Mouse (Mus musculus) mature B cell (primary cell): ENCODE measurements around the gene Adgrb3.
"Not testable (repeated sequence)": the region's sequence is repeated elsewhere in the genome, so short reads cannot be mapped to it uniquely, and the experiment has no call there.

Experiments
- in situ Hi-C: fragments of 300-500 bp; cut with MboI; formaldehyde crosslinking; loops from 2 replicates; pipeline ENCODE4 v1.14.3; 2019

The Adgrb3 gene

DNA sequence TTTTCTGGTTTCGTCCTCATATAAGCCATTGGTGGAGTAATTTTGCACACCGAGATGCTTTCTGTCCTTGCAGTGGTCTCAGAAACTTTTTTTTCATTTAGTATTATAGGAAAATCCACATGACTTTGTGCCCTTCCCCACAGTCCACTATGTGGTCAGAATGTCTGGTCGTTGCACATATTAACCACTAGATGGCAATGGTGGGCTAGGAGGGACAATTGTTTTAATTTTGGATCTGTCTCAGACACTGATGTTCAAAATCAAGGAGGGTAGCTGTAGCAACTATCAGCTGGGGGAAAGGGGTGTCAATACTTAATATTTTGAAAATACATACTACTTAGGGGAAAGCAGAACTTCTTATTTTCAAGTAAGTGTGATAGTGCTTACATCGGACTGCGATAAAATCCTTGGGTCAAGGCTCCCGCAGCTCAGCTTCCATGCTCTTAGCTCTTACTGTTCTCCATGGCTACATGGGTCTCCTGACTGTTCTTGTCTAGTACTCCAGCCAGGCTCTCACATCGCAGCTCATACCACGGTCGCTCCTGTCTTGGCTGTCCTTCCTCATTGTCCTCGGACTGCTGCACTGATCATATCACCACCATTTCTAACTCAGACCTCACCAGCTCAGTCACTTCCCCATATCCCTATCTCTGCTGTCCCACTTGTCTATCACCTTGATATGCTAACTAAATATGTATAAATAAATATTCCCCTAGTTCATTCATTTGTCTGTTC lies 319.0 kb downstream of the Adgrb3 start:
- in situ Hi-C loops = no loop called here

DNA sequence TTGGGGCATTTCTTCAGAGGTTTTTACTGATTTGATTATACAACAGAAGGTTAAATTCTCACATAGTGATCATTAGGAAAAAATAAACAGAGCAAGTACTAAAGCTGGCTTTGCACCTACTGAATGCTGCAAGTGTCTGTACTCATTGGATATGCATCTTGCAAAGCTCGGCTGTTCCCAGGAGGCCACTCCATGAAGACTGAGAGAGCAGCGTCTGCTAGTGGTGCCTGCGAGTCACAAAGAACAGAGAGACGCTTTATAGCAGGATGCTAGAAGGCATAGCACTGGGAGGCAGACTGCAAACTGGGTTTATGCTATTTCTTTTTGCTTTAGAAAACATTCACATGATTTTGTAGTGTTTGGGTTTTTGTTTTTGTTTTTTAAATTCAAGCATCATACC lies 325.2 kb downstream of the Adgrb3 start:
- in situ Hi-C loops = no loop called here

DNA sequence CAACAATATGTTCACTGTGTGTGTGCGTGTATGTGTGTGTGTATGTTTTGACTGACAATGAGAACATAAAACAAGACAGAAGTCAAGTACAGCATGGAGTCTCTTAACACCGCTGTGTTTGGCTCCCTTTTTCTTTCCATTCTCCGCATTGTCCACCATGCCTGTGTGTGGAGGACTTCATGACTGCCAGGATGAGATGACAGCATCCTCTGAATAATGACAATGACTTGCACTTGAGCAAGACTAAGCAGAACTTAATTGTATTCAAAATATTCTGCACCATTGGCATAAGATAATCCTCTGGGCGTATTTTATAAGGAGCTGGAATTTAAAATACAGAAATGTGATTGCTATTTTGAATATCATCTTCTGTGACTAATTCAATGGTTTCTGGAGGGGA lies 326.0 kb downstream of the Adgrb3 start:
- in situ Hi-C loops = no loop called here

DNA sequence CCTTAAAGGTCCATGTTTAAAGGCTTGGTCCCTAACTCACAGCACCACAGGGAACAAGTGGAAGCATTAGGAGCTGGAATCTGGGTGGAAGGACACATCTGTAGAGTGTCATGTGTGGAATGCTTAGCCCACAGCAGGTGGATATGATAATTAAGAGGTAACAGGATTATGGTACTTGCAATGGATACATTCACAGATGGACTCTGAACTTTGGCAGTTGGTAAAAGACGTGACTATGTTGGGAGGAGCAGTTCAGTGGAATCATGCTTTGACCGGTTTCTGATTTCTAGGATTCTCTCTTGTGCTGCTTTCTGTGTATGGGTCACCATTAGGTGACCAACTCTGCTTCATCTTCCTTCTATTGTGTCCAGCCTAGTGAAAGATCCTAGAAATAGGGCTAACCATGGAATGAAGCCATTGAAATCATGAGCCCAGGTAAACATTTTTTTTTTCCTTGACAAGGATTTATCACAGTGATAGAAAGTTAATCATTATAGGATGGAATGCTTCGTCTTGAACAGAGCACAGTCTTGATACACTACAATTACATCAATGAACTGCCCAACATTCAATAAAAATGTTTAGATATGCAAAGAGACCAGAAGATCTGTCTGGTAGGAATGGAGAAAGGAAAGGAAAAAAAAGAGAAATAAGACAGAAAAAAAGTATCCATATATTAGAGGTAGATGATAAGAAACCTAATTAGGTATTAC lies 334.1 kb downstream of the Adgrb3 start:
- in situ Hi-C loops = no loop called here

DNA sequence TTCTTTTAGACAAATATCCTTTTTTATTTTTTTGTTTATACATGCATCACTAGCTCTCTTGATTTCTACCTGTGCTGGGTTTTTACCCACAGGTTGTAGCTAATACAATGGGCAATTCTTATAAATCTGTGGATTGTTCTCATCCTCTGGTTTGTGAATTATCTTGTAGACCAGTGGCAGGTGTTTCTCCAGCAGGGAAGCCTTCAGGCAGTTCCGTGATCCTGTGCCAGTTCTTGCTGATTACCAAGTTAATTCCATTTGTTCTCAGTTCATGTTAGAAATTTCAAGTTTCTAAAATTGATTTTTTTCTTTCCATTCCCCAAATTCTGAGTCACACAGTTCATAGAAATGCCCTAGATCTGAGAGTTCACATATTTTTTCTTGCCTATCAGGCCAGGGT lies 338.0 kb downstream of the Adgrb3 start:
- in situ Hi-C loops = no loop called here

DNA sequence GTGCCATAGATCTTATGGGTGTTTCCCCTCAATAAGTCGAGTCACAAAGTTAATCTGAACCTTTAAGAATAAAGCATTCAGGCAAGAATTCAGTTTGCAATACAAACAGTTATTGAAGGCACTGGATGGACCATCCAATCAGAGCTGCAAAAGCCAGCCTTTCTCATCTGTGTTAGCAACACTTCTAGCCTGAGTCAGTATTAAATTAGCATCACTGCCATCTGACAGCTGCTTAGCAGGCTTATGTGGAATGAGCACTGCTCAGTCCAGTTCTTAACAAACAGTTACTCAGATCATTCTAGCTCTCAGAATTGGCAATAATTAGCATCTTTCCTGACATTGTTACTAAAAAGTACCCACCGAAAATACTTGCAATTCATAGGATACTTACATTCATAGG lies 339.3 kb downstream of the Adgrb3 start:
- in situ Hi-C loops = no loop called here

DNA sequence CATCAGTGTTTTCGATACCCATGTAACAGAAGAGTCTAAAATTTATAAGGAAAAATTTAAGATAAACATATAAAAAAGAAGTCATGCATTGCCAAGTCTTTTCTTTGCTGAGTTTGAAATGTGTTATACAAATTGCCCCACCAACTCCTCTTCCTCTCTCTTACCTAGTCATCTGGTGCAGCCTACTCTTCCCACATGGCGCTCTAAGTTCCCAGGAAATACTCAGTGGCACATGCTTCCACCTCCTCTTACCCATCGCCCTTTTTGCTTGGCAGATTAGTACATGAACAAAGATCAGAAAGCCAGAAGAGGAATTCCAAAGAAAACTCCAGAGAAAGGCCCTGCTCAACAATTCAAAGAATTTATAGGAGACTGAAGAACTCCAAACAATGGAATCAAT lies 353.8 kb downstream of the Adgrb3 start:
- in situ Hi-C loops = no loop called here

DNA sequence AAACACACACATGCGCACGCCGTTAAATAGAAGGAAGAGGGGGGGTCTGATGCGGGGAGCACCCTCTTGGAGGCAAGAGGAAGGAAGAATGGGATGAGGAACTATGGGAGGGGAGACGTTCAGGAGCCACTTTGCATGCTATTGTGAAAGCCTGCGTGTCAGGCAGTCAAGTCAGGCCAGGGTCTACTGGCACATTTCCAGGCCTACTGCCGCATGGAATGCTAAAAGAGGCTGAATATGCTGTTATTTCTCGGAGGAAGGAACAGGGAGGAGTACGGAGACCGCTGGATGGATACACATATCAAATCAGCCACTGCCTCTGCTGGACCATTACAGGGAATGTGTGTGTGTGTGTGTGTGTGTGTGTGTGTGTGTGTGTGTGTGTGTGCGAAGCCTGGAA lies 355.0 kb downstream of the Adgrb3 start:
- in situ Hi-C loops = no loop called here

DNA sequence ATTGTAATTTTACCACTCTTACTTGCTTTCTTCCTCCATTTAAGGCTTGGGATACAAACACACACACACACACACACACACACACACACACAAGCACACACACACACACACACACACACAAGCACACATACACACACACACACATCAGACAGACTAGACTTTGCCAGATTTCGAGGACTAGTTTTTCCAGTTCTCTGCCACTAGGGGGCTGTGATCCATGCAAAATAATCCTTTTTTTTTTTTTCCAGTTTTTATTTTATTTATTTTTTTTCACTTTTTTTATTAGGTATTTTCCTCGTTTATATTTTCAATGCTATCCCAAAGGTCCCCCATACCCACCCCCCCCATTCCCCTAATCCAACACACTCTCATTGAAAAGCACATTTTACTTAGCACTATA lies 357.9 kb downstream of the Adgrb3 start:
- in situ Hi-C loops = not testable (repeated sequence)

DNA sequence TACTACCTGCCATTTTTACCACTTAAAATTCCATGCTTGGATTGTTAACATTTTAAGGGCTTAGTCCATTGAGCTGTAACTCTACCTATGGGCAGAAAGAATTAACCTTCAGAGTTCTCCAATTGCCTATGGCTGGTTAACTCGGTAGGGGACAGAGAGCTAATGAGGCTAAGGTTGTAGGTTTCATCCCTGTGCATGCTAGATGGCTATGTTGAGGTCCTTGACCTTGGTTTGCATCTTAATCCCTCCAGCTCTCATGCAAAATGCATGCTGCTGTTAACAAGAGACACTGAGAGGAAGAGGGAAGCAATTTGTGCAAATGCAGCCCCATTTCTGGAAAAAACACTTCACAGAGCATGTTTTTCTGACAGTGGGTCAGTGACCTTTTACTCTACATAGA lies 366.9 kb downstream of the Adgrb3 start:
- in situ Hi-C loops = no loop called here

DNA sequence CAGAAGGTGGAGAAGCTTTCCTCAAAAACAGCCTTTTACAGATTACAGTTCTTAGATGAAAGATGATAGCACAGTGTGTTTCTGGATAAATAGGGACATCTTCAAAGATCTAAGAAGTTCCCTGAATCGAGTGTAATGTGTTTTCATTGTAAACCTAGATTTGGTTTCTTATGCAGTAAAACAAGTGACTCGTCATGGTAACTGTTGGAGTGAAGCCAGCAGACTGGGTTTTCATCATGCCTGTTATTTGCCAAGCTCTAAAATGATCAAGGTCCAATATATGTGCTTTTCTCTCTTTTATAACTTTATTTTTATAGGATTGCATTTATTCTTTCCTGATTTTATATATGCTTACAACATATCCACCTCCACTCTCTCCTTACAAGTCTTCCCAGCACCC lies 394.0 kb downstream of the Adgrb3 start:
- in situ Hi-C loops = no loop called here

DNA sequence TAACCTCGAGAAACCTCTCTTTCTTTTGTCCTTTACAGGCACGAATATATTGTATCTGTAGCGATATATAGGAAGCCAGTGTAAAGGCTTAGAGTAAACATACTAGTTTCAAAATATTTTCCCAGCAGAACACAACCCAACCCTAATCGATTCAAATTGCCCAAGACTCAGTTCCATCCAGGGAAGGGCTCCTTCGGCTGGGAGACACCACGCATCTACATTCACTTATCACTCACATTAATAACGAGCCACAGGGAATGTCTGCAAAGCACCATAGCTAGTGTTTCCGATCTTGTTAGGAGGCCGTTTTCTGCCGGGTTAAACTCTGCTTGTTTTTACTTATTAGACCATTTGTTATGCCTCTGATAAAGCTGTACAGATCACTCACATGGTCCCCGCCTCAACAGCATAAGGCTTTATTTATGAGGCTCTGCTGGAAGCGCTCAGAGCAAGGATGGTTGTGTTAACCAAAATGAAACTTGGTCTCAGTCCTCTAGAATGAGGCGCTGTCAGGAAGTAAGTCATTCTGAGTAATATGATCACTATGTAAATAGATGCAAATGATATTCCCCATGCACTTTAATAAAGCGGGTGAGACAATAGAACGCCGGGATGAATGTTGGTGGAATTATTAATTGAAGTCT lies 399.2 kb downstream of the Adgrb3 start:
- in situ Hi-C loops = no loop called here

DNA sequence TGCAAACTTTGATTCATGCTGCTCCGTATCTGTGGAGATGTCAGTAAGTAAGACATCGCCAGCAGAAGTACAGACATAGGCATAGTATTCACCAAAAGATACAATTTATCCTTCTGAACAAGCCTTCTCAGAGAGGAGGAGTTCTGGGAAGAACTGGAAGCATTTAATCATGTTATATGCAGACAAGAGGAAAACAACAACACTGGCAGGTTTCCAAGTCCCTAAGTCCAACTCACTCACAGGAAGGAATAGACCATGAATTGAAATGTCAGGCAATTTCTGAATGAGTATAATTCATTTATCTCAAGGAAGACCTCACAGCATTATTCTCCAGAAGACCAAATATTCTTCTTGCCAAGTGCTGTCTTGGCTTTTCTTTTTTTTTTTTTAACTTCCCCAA lies 408.8 kb downstream of the Adgrb3 start:
- in situ Hi-C loops = no loop called here

DNA sequence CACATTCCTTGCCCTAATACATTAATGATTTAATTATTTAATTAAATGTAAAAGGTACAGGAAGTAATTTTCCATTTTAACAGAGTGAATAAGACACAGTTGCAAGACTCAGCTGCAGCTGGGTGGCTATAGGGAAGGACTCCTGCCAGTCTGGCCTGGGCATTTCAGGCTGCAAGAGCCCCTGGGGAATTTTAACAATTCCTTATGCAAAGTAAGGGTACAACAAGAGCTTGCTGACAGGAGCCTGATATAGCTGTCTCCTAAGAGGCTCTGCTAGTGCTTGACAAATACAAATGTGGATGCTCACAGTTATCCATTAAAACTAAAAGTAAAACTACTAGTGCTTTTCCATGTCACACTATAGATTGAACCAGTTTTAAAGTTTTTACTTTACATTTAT lies 410.1 kb downstream of the Adgrb3 start:
- in situ Hi-C loops = no loop called here

DNA sequence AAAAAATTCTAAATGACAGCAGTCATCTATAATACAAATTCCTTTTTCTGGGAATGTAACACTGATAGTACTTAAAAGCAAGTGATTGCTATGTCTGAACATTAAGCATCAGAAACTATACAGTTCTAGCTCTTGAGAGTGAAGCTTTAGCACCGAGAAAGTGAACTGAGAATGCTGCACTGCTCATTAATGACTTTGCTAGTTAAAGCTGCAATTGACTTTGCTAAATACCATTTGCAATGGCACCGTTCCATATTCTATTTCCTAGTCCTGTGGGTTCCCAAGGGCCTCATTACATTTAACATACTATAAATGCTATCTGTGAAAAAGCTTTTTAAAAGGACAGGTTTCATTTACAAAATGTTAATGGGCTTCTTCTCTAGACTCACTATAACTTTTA lies 414.4 kb downstream of the Adgrb3 start:
- in situ Hi-C loops = no loop called here

DNA sequence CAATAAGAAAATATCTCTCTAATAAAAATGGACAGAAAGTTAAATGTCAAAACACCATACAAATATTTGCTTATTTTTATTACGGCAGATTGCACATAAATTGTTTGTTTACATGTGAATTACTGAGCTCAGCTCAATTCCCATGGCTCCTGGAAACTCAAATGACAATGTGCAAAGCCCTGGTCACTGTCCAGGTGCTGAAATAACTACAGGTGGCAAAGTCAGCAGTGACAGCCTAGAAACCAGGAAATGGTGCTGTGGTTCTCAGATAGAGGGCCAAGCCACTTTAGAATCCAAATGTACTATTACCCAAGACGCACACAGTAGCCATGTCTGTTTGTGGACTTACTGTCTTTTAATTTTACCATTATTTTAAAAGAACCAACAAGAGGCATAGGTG lies 465.3 kb downstream of the Adgrb3 start:
- in situ Hi-C loops = no loop called here

DNA sequence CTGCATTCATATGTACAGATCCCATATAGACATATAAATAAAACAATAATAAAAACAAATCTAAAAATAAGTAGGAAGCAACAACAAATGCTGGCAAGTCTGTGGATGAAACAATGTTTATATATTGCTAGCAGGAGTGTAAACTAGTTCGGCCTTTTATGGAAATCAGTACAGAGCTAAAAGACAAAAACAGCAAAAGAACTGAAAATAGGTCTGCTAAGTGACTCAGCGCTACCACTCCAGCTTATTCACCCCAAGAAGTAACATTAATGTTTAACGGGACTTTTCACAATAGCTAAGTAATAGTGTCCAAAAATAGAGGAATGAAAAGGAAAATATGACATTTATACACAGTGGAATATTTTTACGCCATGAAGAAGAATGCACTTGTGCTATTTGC lies 471.0 kb downstream of the Adgrb3 start:
- in situ Hi-C loops = no loop called here

DNA sequence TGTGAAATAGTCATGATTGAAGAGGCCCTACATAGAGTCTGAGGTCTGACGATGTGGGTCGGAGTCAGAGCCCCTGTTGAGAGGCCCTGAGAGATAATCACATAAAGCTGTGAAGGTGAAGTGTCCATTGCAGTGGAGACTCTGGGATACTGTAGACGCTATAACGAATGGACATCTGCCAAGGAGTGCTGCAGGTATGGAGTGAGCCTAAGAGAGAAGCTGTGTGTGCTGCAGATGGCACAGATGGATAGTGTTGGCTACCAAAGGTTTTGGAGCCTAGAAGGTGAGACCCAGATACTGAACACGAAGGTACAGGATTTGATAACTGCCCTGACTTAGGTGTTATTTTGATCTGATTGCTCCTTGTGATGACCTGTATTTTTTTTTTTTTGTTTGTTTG lies 474.0 kb downstream of the Adgrb3 start:
- in situ Hi-C loops = no loop called here

DNA sequence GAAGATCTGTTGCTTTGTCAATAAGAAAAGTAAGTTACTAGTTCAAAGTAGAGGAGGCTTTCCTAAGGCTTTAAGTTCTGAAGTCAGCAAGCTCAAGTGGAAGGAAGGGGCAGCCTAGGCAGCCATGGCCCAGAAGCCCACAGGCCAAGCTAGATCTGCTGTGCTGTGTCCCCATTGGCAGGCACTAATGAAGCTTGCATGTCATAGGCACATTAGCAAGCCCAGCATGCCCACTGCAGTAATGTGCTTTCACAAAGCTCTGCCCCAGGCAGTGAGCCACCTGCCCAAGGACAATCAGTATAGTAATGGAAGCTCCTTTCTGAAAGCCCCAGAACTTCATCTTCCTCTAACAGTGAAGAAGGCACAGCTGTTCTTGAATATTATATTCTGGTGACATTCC lies 484.6 kb downstream of the Adgrb3 start:
- in situ Hi-C loops = no loop called here

DNA sequence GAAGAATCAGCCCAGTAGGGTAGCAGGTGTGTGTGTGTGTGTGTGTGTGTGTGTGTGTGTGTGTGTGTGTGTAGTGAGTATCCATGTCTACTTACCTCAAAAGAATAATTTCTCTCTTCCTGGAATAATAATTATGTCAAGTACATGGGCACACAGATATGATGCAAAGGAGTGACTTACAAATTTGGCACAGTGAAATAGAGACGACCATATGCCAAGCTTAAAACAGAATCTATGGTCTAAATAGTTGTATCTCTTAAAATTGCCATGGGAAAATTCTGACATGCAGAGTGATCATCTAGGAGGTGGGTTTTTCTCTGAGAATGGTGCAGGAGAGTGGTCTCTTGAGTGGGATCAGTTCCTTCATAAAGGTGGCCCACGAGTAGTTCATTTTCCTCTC lies 504.1 kb downstream of the Adgrb3 start:
- in situ Hi-C loops = no loop called here

DNA sequence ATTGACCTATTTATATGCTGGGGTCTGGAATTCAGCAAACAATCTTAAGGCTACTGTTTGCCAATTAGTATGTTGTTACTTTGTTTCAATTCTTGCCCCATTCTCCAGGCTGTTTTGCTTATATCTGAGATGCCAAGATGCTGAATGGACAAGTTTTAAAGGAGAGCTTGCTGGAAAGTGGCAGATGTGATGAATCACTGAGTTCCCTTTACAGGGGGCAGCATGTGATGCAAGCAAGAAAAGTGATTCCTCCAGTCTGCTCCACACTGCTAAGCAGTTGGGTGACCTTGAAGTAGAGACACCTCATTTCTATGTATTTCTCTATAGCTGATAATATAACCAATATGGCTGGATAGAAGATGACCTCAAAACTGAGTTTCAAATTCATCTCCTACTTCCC lies 512.4 kb downstream of the Adgrb3 start:
- in situ Hi-C loops = no loop called here

DNA sequence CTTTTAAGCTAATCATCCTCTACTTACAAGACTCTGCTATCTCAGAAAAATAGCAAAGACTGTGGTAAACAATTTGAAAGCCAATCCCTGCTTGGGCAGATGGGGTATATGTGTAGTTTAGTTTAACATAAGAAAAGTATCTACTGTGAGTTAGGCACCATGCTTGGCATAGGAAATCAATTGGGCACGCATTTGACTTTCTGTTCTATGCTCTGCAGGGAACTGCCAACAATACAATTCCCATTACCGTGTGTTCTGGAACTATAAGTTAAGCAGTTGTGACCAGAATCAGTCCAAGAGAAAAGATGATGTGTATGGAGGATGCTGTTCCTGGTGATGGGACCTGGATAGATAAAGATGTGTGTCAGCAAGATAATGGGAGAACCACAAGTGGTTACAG lies 517.2 kb downstream of the Adgrb3 start:
- in situ Hi-C loops = no loop called here

DNA sequence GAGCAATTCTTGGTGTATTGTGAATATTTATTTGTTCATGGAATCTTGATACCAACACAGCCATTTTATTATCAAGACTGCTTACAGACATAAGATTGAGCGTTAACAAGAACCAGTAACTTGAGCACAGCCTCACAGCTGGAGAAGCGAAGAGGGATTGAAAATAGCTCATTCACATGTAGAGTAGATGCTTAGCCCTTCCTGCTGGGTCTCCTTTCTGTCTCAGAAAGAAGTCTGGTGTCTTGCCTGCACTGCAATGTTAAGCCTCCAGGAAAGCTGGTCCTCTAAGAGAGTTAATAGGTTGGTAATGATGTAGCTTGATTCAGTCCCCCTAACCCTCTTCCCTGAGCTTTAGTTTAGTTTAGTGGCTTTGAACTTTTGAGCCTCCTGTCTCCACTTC lies 519.4 kb downstream of the Adgrb3 start:
- in situ Hi-C loops = no loop called here
